Mouse (Mus musculus): ENCODE data around the gene Ankrd39.
"Not testable (repeated sequence)": the region's sequence is repeated elsewhere in the genome, so short reads cannot be mapped to it uniquely, and the experiment has no call there.

Gene Ankrd39

DNA sequence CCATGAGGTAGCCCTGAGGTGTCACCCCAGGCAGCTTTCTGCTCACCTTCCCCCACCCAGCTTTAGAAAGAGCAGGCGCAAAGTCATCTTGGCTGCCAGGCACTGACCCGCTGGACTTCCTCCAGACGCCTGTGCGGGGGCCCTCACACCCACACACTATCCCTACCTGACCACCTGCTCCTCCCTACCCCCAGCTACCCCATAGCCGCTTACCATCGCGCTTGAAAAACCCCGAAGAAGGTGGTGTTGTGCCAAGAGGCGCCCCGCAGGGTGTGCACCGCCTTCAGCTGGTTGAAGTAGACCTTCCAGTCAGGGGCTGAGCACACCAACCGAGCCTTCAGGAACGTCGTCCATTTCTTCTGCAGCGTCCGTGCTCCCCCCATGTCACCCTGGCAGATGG, 5.3 kb upstream of the Ankrd39 start:
- DNase-seq (ENCODE audit: low spot score in 2 of 2) = no peak

- DNase-seq (ENCODE audit: low spot score in 2 of 2) = no peak
Observed at GRCm38 (mm10) chr1:36551904-36552303, 4.7 kb upstream of the Ankrd39 start.

- no peak for DNase-seq (ENCODE audit: low spot score in 2 of 2)
Observed at GRCm38 (mm10) chr1:36550075-36550863, 3.0 kb upstream of the Ankrd39 start.

DNA sequence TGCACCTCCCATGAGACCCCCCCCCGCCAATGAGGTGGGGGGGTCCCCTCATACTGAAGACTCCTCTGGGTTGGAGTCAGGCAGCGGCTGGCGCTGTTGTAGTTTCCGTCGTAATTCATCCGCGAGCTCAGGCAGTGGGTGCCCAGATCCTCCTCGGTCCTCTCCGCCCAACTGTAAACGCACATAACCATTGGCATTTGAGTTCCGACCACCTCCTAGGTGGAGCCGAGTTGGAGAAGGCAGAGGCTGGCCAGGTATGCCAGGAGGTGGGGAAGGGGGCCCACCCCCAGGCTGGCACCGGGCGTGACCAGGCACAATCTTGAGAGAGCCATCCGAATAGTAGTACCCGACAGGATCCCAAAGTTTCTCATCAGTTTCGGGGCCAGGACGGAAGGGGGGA, 2.2 kb upstream of the Ankrd39 start:
- no peak for DNase-seq (ENCODE audit: low spot score in 2 of 2)

DNA sequence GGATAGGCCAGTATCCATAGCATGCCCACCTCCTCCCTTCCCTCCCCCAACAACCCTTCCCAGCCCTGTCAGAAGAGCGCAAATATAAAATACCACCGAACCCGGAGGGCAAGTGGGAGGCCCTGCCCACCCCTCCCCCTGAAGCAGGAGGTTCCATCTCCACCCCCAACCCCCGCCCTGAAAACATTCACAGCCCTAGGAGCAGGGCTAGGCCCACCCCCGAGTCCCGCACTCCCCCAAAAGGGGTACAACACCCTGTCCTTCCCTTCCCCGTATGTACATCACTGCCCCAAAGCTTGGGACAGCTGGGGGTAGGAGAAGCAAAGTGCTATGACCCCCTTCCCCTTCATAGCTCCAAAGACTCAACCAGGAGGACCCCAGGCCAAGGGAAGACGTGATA, 1.5 kb upstream of the Ankrd39 start:
- no peak for DNase-seq (ENCODE audit: low spot score in 2 of 2)

DNA sequence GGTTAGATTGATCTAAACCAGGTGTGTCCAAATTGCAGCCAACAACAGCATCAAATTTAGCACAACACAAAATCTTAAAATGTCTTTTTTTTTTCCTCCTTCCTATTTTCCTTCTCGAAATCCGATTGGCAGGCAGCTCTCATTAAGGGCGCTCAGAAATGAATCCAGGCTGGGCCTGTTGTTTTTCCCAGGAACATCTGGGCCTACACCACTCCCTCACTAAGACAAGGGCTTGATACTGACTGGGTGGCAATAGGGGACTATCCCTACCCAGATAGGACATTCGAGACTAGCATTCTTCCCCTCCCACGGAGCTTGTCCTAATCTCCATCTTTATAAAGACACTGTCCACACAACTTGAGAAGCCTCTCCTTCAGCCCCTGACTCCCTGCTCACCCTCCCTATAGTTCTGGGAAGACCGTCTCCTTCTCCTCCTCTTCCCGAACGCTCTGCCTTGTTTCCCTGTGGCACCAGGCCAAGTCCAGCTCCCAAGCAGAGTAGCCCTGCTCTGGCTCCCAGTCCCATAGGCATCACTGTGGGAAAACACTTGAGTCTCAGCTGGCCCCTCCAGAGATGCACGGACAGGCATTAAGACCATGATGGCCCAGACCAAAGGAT, 845 bp upstream of the Ankrd39 start:
- DNase-seq (ENCODE audit: low spot score in 2 of 2) = no peak

- DNase-seq (ENCODE audit: low spot score in 2 of 2) = peak in 1 of 2 experiments; percentile 23
Observed at GRCm38 (mm10) chr1:36545845-36546600, 1.2 kb downstream of the Ankrd39 start.

- DNase-seq (ENCODE audit: low spot score in 2 of 2) = no peak
Observed at GRCm38 (mm10) chr1:36545382-36545781, 1.9 kb downstream of the Ankrd39 start.

- no peak for DNase-seq (ENCODE audit: low spot score in 2 of 2)
Observed at GRCm38 (mm10) chr1:36542925-36543324, 4.3 kb downstream of the Ankrd39 start.

GRCm38 (mm10) chr1:36541844-36542243, 5.4 kb downstream of the Ankrd39 start:
- no peak for DNase-seq (ENCODE audit: low spot score in 2 of 2)

- DNase-seq (ENCODE audit: low spot score in 2 of 2) = no peak
Observed at GRCm38 (mm10) chr1:36540807-36541206, 6.4 kb downstream of the Ankrd39 start.

DNA sequence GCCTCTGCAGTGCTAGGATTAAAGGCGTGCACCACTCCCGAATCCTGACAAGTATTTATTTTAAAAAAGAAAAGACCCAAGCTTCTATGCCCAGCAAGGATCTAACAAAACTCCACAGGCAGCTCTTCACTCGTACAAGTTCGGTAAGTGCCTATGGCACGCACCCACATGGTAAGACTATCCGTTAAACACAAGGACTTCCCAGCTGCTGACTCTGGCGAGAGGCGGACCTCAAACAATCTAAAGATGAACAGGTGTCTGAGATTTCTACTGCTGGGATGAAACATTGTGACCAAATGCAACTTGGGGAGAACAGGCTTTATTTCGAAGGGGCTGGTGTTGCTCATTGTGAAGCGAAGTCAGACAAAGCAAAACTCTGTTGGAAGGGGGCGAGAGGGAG, 7.1 kb downstream of the Ankrd39 start:
- DNase-seq (ENCODE audit: low spot score in 2 of 2) = no peak

- DNase-seq (ENCODE audit: low spot score in 2 of 2) = no peak
Observed at GRCm38 (mm10) chr1:36539186-36539585, 8.1 kb downstream of the Ankrd39 start, which contains the start of gene Gm42417. TSS of gene Gm42417 (minus strand) at chr1:36539429.

- DNase-seq (ENCODE audit: low spot score in 2 of 2) = no peak
Observed at GRCm38 (mm10) chr1:36538727-36539126, 8.5 kb downstream of the Ankrd39 start.

GRCm38 (mm10) chr1:36536783-36537182, 10.5 kb downstream of the Ankrd39 start, which contains the start of gene Ankrd23:
TSS of gene Ankrd23 (minus strand) at chr1:36536883.
- DNase-seq (ENCODE audit: low spot score in 2 of 2) = not testable (repeated sequence)

DNA sequence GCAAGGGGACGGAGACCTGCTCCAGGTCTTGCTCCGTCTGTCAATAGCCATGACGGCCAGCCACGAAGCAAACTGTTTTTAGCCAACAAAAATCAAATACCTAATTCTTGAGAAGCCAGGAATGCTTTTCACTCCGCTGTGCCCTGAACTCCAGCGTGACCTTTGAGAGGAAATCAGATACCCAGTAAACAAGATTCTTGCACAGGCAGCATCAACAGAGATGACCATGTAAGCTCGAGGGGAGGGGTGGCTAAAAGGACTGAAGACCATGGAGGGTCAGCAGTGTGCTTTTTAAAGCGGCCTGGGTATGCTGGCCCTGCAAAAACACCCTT, 10.9 kb downstream of the Ankrd39 start:
- DNase-seq (ENCODE audit: low spot score in 2 of 2) = no peak

- DNase-seq (ENCODE audit: low spot score in 2 of 2) = no peak
Observed at GRCm38 (mm10) chr1:36535477-36536396, 11.5 kb downstream of the Ankrd39 start.

GRCm38 (mm10) chr1:36534595-36535058, 12.6 kb downstream of the Ankrd39 start:
- no peak for DNase-seq (ENCODE audit: low spot score in 2 of 2)

DNA sequence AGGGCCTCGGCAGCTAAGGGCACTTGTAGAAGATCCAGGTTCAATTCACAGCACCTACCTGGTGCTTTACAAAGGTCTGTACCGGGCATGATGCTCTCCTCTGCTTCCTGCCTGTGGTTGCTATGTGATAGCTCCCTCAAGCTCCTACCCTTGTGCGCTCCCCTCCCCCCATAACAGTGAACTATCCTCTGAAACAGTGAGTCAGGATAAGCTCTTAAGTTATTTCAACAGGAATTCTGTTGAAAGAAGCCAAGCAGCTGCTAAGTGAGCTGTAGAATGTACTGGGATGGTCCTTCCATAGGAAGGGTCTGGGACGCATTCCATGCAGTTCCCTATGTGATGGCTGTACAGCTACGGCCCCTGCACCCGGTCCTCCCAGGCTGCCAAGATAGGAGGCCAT, 13.7 kb downstream of the Ankrd39 start:
- DNase-seq (ENCODE audit: low spot score in 2 of 2) = no peak

DNA sequence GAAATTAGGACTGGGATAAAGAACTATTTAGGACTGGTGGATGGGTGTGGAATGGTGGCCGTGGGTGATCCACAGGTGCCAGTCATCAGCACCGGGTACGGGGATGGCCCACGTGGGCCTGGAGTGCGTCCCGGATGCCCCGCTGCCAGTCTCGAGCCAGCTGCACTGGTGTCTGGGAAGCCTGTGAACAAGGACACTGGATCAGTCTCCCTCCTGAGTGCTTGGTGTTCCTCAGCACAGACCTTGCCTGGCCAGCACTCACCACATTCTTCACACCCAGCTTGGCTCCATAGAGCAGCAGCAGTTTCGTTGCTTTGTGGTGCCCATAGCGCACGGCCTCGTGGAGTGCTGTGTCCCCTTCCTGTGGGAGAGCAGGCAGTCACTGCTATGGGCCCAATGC, 15.8 kb downstream of the Ankrd39 start:
- no peak for DNase-seq (ENCODE audit: low spot score in 2 of 2)

GRCm38 (mm10) chr1:36530962-36531361, 16.3 kb downstream of the Ankrd39 start:
- DNase-seq (ENCODE audit: low spot score in 2 of 2) = no peak
